Mouse (Mus musculus): Measurements from ENCODE around the gene Gimap3.

- TF ChIP-seq POLR2A (IDR thresholded peaks at IDR 0.05; ENCODE audit: borderline replicate concordance, control insufficient read depth, low read depth, low read length) (no peak), CTCF (IDR thresholded peaks at IDR 0.05; ENCODE audit: control insufficient read depth, insufficient read depth, low read length) (no peak)
These were observed 33.6 kb downstream of the Gimap3 start for GRCm38 (mm10) chr6:48737053-48737452.
